Mouse (Mus musculus): ENCODE results near the gene Acaca.

GRCm38 (mm10) chr11:84164561-84164960 is 35.1 kb downstream of the Acaca start:
- TF ChIP-seq POLR2A (IDR thresholded peaks at IDR 0.05; ENCODE audit: insufficient read length, low read depth): no peak
- TF ChIP-seq MYOD1 (IDR thresholded peaks at IDR 0.05; ENCODE audit: control insufficient read depth in 1 of 3, insufficient read length in 2 of 3, low read depth in 2 of 3): no peak
- TF ChIP-seq MAX (IDR thresholded peaks at IDR 0.05; ENCODE audit: low read depth): no peak
- no peak for TF ChIP-seq TCF12 (IDR thresholded peaks at IDR 0.05; ENCODE audit: insufficient read depth, poor library complexity, severe bottlenecking)
- TF ChIP-seq CEBPB (IDR thresholded peaks at IDR 0.05; ENCODE audit: insufficient read depth, poor library complexity, severe bottlenecking): no peak
- no peak for TF ChIP-seq E2F4 (IDR thresholded peaks at IDR 0.05; ENCODE audit: insufficient read depth)
- TF ChIP-seq USF1 (IDR thresholded peaks at IDR 0.05; ENCODE audit: low read depth): no peak
- no peak for TF ChIP-seq MYOG (IDR thresholded peaks at IDR 0.05; ENCODE audit: control insufficient read depth in 1 of 3, insufficient read depth in 1 of 3, insufficient read length in 2 of 3, low read depth in 2 of 3)
- no peak for TF ChIP-seq TCF3 (IDR thresholded peaks at IDR 0.05; ENCODE audit: insufficient read length, low read depth)
- TF ChIP-seq SRF (IDR thresholded peaks at IDR 0.05; ENCODE audit: control insufficient read depth, insufficient read length, low read depth): no peak
- no peak for TF ChIP-seq REST (IDR thresholded peaks at IDR 0.05; ENCODE audit: insufficient read depth, insufficient read length)
